Mouse (Mus musculus) ES-E14 (cell line): ENCODE measurements around the gene Defb23. TPM values are rescaled to one million over a fixed set of nuclear protein-coding genes. Genes with fewer than 3 reads are reported as not detected.

Source experiments
- DNase-seq: peaks from one replicate; pipeline ENCODE4 v3.0.0-alpha.2; 2013; ENCODE audit warnings: low read depth, low spot score
- H3K27ac ChIP-seq: 2 replicates; pipeline ENCODE4 v1.5.1; 2012; ENCODE audit warnings: low read depth, mild to moderate bottlenecking, low read length, moderate library complexity, mixed read lengths; ENCODE audit not compliant: poor library complexity, insufficient read depth, severe bottlenecking
- H3K36me3 ChIP-seq: 2 replicates; pipeline ENCODE4 v1.6.1; 2012; ENCODE audit warnings: mild to moderate bottlenecking, low read length, moderate library complexity, mixed read lengths; ENCODE audit not compliant: control insufficient read depth, poor library complexity, insufficient read depth, severe bottlenecking
- H3K4me1 ChIP-seq, 2 experiments: fragments of 150-350 bp in 1 of 2; sonication (generic) in 1 of 2; 2 replicates each; pipeline ENCODE4 v1.6.1; 2012; ENCODE audit warnings: low read length in 2 of 2, mild to moderate bottlenecking in 1 of 2, mixed read lengths in 1 of 2; ENCODE audit not compliant: control insufficient read depth in 2 of 2, insufficient read depth in 2 of 2, poor library complexity in 1 of 2
- H3K4me3 ChIP-seq, 2 experiments: fragments of 150-350 bp in 1 of 2; sonication (generic) in 1 of 2; 2 replicates each; pipeline ENCODE4 v1.5.1; 2012; ENCODE audit warnings: low read length in 2 of 2, low read depth in 1 of 2, mild to moderate bottlenecking in 1 of 2, mixed read lengths in 1 of 2; ENCODE audit not compliant: insufficient read depth in 1 of 2, poor library complexity in 1 of 2, severe bottlenecking in 1 of 2
- H3K9ac ChIP-seq: 2 replicates; pipeline ENCODE4 v1.6.1; 2012; ENCODE audit warnings: low read depth, mild to moderate bottlenecking, low read length, mixed read lengths; ENCODE audit not compliant: poor library complexity, insufficient read depth, severe bottlenecking
- H3K9me3 ChIP-seq: fragments of 150-350 bp; sonication (generic); 2 replicates; pipeline ENCODE4 v1.6.1; 2012; ENCODE audit warnings: low read depth, mild to moderate bottlenecking, low read length; ENCODE audit not compliant: control insufficient read depth, insufficient read depth
- CHD2 ChIP-seq: IDR thresholded peaks from 2 replicates; pipeline ENCODE4 v1.6.1; 2014; ENCODE audit warnings: mild to moderate bottlenecking, low read depth, low read length, inconsistent platforms
- HCFC1 ChIP-seq: IDR thresholded peaks from 2 replicates; pipeline ENCODE4 v1.6.1; 2012; ENCODE audit warnings: low read length, inconsistent platforms, borderline replicate concordance; ENCODE audit not compliant: insufficient read depth
- MAFK ChIP-seq: IDR thresholded peaks from 2 replicates; pipeline ENCODE4 v1.6.1; 2014; ENCODE audit warnings: mild to moderate bottlenecking, low read depth, low read length, inconsistent platforms; ENCODE audit not compliant: insufficient read depth
- ZC3H11A ChIP-seq: IDR thresholded peaks from 2 replicates; pipeline ENCODE4 v1.6.1; 2012; ENCODE audit warnings: low read depth, mild to moderate bottlenecking, inconsistent platforms, low read length, borderline replicate concordance
- ZNF384 ChIP-seq: IDR thresholded peaks from 2 replicates; pipeline ENCODE4 v1.6.1; 2012; ENCODE audit warnings: low read depth, low read length, inconsistent platforms
- in situ Hi-C, 2 experiments: fragments of 600-800 bp; cut with MboI; formaldehyde crosslinking; loops; one replicate each; pipeline ENCODE4 v1.15.1; 2025; ENCODE audit warnings: low sequenced_read_pairs in 2 of 2, inconsistent platforms in 1 of 2; ENCODE audit not compliant: unreplicated experiment in 2 of 2
- total RNA-seq: library from RNA; depleted of rRNA; stranded (reverse); fragments of 300-350 nt; gene quantifications from 2 replicates; pipeline ENCODE4 v1.2.3, GENCODE M21; 2012

Defb23 gene
- total RNA-seq, 1 experiment: not detected

GRCm38 (mm10) chr2:152452101-152452781 is 12.2 kb downstream of the Defb23 start:
- Histone ChIP-seq H3K36me3 (no peaks in the 10 kb centered on the region), H3K27ac (no peak overlapping the region), H3K9ac (no peak overlapping the region), H3K9me3 (no peaks in the 10 kb centered on the region), H3K4me1 (peaks cover 0 to 7% of the 10 kb centered on the region in 2 experiments; a peak in 1 of 4 replicates), H3K4me3 (no peak overlapping the region)
- in situ Hi-C loops: no loop called here
- DNase-seq: no peak
- no peak for TF ChIP-seq HCFC1
- no peak for TF ChIP-seq MAFK
- no peak for TF ChIP-seq ZNF384
- TF ChIP-seq CHD2: no peak
- TF ChIP-seq ZC3H11A: no peak

GRCm38 (mm10) chr2:152450241-152450640 is 14.2 kb downstream of the Defb23 start:
- Histone ChIP-seq H3K9me3 (no peaks in the 10 kb centered on the region), H3K9ac (no peak overlapping the region), H3K4me1 (peaks cover 0 to 7% of the 10 kb centered on the region in 2 experiments; a peak in 1 of 4 replicates), H3K36me3 (no peaks in the 10 kb centered on the region), H3K27ac (no peak overlapping the region), H3K4me3 (no peak overlapping the region)
- DNase-seq: peak; percentile 53
- in situ Hi-C loops: no loop called here
- TF ChIP-seq ZNF384 (no peak), HCFC1 (no peak), ZC3H11A (no peak), MAFK (no peak), CHD2 (no peak)

GRCm38 (mm10) chr2:152447461-152447860 is 17.0 kb downstream of the Defb23 start:
- no peaks in the 10 kb centered on the region for H3K36me3 ChIP-seq
- no peak for DNase-seq
- no peaks in the 10 kb centered on the region for H3K9me3 ChIP-seq
- no peak overlapping the region for H3K9ac ChIP-seq
- no peak overlapping the region for H3K27ac ChIP-seq
- H3K4me3 ChIP-seq: no peak overlapping the region
- in situ Hi-C loops: no loop called here
- no peak for TF ChIP-seq HCFC1
- TF ChIP-seq ZNF384: no peak
- no peak for TF ChIP-seq MAFK
- no peak for TF ChIP-seq CHD2
- TF ChIP-seq ZC3H11A: no peak
- H3K4me1 ChIP-seq: peaks cover 0 to 8% of the 10 kb centered on the region in 2 experiments; a peak in 1 of 4 replicates

- no peak for DNase-seq
- no peaks in the 10 kb centered on the region for H3K36me3 ChIP-seq
- in situ Hi-C loops: no loop called here
- TF ChIP-seq CHD2: no peak
- no peak for TF ChIP-seq ZNF384
- no peak for TF ChIP-seq HCFC1
- no peak for TF ChIP-seq MAFK
- no peak overlapping the region for H3K27ac ChIP-seq
- no peaks in the 10 kb centered on the region for H3K9me3 ChIP-seq
- no peak overlapping the region for H3K4me3 ChIP-seq
- H3K9ac ChIP-seq: no peak overlapping the region
- peaks cover 0 to 8% of the 10 kb centered on the region in 2 experiments; a peak in 1 of 4 replicates for H3K4me1 ChIP-seq
These were observed 17.8 kb downstream of the Defb23 start for GRCm38 (mm10) chr2:152446642-152447041.
